Mouse (Mus musculus): Measurements from ENCODE around the gene Baz2b.
A peak's percentile ranks its signal among the peaks of the same experiment; 100 is the strongest.

The Baz2b gene

GRCm38 (mm10) chr2:60026554-60026953, 183.1 kb downstream of the Baz2b start:
- H3K27me3 ChIP-seq (ENCODE audit: insufficient read depth, low read length), result no peaks in the 10 kb centered on the region
- no peak overlapping the region for H3K4me3 ChIP-seq (replicated peaks; ENCODE audit: low read length)
- no peaks in the 10 kb centered on the region for H3K9me3 ChIP-seq (ENCODE audit: low read length)
- TF ChIP-seq NANOG (IDR thresholded peaks at IDR 0.05; ENCODE audit: borderline replicate concordance, low read length) (no peak), POU5F1 (IDR thresholded peaks at IDR 0.05; ENCODE audit: borderline replicate concordance, low read length) (no peak), CTCF (conservative IDR thresholded peaks at IDR 0.05; ENCODE audit: low read length) (no peak)
- H3K36me3 ChIP-seq (ENCODE audit: insufficient read depth, low read length), result no peaks in the 10 kb centered on the region
- H3K4me1 ChIP-seq (replicated peaks; ENCODE audit: low read depth, low read length), result peaks cover 37% of the 10 kb centered on the region

GRCm38 (mm10) chr2:60023777-60024176, 185.9 kb downstream of the Baz2b start:
- Histone ChIP-seq H3K4me3 (replicated peaks; ENCODE audit: low read length) (no peak overlapping the region), H3K4me1 (replicated peaks; ENCODE audit: low read depth, low read length) (peaks cover 50% of the 10 kb centered on the region), H3K36me3 (ENCODE audit: insufficient read depth, low read length) (no peaks in the 10 kb centered on the region), H3K27me3 (ENCODE audit: insufficient read depth, low read length) (no peaks in the 10 kb centered on the region), H3K9me3 (ENCODE audit: low read length) (no peaks in the 10 kb centered on the region)
- TF ChIP-seq CTCF (conservative IDR thresholded peaks at IDR 0.05; ENCODE audit: low read length), result no peak
- no peak for TF ChIP-seq POU5F1 (IDR thresholded peaks at IDR 0.05; ENCODE audit: borderline replicate concordance, low read length)
- TF ChIP-seq NANOG (IDR thresholded peaks at IDR 0.05; ENCODE audit: borderline replicate concordance, low read length), result no peak

GRCm38 (mm10) chr2:60021556-60021955, 188.1 kb downstream of the Baz2b start:
- TF ChIP-seq NANOG (IDR thresholded peaks at IDR 0.05; ENCODE audit: borderline replicate concordance, low read length) (no peak), CTCF (conservative IDR thresholded peaks at IDR 0.05; ENCODE audit: low read length) (no peak)
- no peak overlapping the region for H3K4me3 ChIP-seq (replicated peaks; ENCODE audit: low read length)
- H3K9me3 ChIP-seq (ENCODE audit: low read length), result no peaks in the 10 kb centered on the region
- peaks cover 41% of the 10 kb centered on the region for H3K4me1 ChIP-seq (replicated peaks; ENCODE audit: low read depth, low read length)
- no peaks in the 10 kb centered on the region for H3K36me3 ChIP-seq (ENCODE audit: insufficient read depth, low read length)
- H3K27me3 ChIP-seq (ENCODE audit: insufficient read depth, low read length), result no peaks in the 10 kb centered on the region

GRCm38 (mm10) chr2:60021138-60021537, 188.5 kb downstream of the Baz2b start:
- peaks cover 38% of the 10 kb centered on the region for H3K4me1 ChIP-seq (replicated peaks; ENCODE audit: low read depth, low read length)
- H3K27me3 ChIP-seq (ENCODE audit: insufficient read depth, low read length), result no peaks in the 10 kb centered on the region
- H3K36me3 ChIP-seq (ENCODE audit: insufficient read depth, low read length), result no peaks in the 10 kb centered on the region
- H3K9me3 ChIP-seq (ENCODE audit: low read length), result no peaks in the 10 kb centered on the region
- no peak for TF ChIP-seq CTCF (conservative IDR thresholded peaks at IDR 0.05; ENCODE audit: low read length)
- peak; percentile 17; the same call in 1 of the 2 replicates for TF ChIP-seq NANOG (IDR thresholded peaks at IDR 0.05; ENCODE audit: borderline replicate concordance, low read length)
- H3K4me3 ChIP-seq (replicated peaks; ENCODE audit: low read length), result no peak overlapping the region

- Histone ChIP-seq H3K27me3 (ENCODE audit: insufficient read depth, low read length) (no peaks in the 10 kb centered on the region), H3K36me3 (ENCODE audit: insufficient read depth, low read length) (no peaks in the 10 kb centered on the region), H3K4me3 (replicated peaks; ENCODE audit: low read length) (no peak overlapping the region), H3K9me3 (ENCODE audit: low read length) (no peaks in the 10 kb centered on the region), H3K4me1 (replicated peaks; ENCODE audit: low read depth, low read length) (peaks cover 35% of the 10 kb centered on the region)
- TF ChIP-seq POU5F1 (IDR thresholded peaks at IDR 0.05; ENCODE audit: borderline replicate concordance, low read length) (no peak), CTCF (conservative IDR thresholded peaks at IDR 0.05; ENCODE audit: low read length) (no peak), NANOG (IDR thresholded peaks at IDR 0.05; ENCODE audit: borderline replicate concordance, low read length) (no peak)
Measured at GRCm38 (mm10) chr2:60019546-60020250, 189.9 kb downstream of the Baz2b start.

- Histone ChIP-seq H3K36me3 (ENCODE audit: insufficient read depth, low read length) (no peaks in the 10 kb centered on the region), H3K9me3 (ENCODE audit: low read length) (no peaks in the 10 kb centered on the region), H3K4me1 (replicated peaks; ENCODE audit: low read depth, low read length) (peaks cover 35% of the 10 kb centered on the region), H3K27me3 (ENCODE audit: insufficient read depth, low read length) (no peaks in the 10 kb centered on the region), H3K4me3 (replicated peaks; ENCODE audit: low read length) (no peak overlapping the region)
- TF ChIP-seq NANOG (IDR thresholded peaks at IDR 0.05; ENCODE audit: borderline replicate concordance, low read length) (no peak), CTCF (conservative IDR thresholded peaks at IDR 0.05; ENCODE audit: low read length) (no peak), POU5F1 (IDR thresholded peaks at IDR 0.05; ENCODE audit: borderline replicate concordance, low read length) (no peak)
Measured at GRCm38 (mm10) chr2:60018875-60019501, 190.7 kb downstream of the Baz2b start.

- H3K4me1 ChIP-seq (replicated peaks; ENCODE audit: low read depth, low read length), result no peaks in the 10 kb centered on the region; the same call in 1 of the 2 replicates
- no peaks in the 10 kb centered on the region for H3K27me3 ChIP-seq (ENCODE audit: insufficient read depth, low read length)
- H3K4me3 ChIP-seq (replicated peaks; ENCODE audit: low read length), result no peak overlapping the region
- no peaks in the 10 kb centered on the region for H3K9me3 ChIP-seq (ENCODE audit: low read length)
- no peak for TF ChIP-seq NANOG (IDR thresholded peaks at IDR 0.05; ENCODE audit: borderline replicate concordance, low read length)
- no peak for TF ChIP-seq CTCF (conservative IDR thresholded peaks at IDR 0.05; ENCODE audit: low read length)
- TF ChIP-seq POU5F1 (IDR thresholded peaks at IDR 0.05; ENCODE audit: borderline replicate concordance, low read length), result no peak
- H3K36me3 ChIP-seq (ENCODE audit: insufficient read depth, low read length), result no peaks in the 10 kb centered on the region
Measured at GRCm38 (mm10) chr2:60011526-60011925, 198.1 kb downstream of the Baz2b start.

- Histone ChIP-seq H3K9me3 (ENCODE audit: low read length) (no peaks in the 10 kb centered on the region), H3K36me3 (ENCODE audit: insufficient read depth, low read length) (peaks cover 8% of the 10 kb centered on the region; the same call in 1 of the 2 replicates), H3K4me3 (replicated peaks; ENCODE audit: low read length) (no peak overlapping the region), H3K27me3 (ENCODE audit: insufficient read depth, low read length) (no peaks in the 10 kb centered on the region), H3K4me1 (replicated peaks; ENCODE audit: low read depth, low read length) (no peaks in the 10 kb centered on the region)
- TF ChIP-seq NANOG (IDR thresholded peaks at IDR 0.05; ENCODE audit: borderline replicate concordance, low read length) (no peak), POU5F1 (IDR thresholded peaks at IDR 0.05; ENCODE audit: borderline replicate concordance, low read length) (no peak), CTCF (conservative IDR thresholded peaks at IDR 0.05; ENCODE audit: low read length) (no peak)
Measured at GRCm38 (mm10) chr2:60003665-60004045, 206.0 kb downstream of the Baz2b start.
